Mouse (Mus musculus) hindbrain, embryonic 14.5 days (tissue): ENCODE results near the gene Serpina11. TPM values are rescaled to one million over a fixed set of nuclear protein-coding genes. Genes with fewer than 3 reads are reported as not detected.

ENCODE experiments used
- ATAC-seq: fragments of 200-750 bp; cut with Nextera tagmentation; 2 replicates; pipeline ENCODE4 v1.8.0; 2017; ENCODE audit warnings: moderate number of reproducible peaks, mild to moderate bottlenecking, moderate TSS enrichment, moderate library complexity; ENCODE audit not compliant: low FRiP score
- DNase-seq: peaks from one replicate; pipeline ENCODE4 v3.0.0-alpha.2; 2015; ENCODE audit warnings: low spot score
- H3K27ac ChIP-seq: fragments of 300-500 bp; sonication (generic); 2 replicates; pipeline ENCODE4 v1.5.1; 2014; ENCODE audit warnings: mild to moderate bottlenecking, moderate library complexity
- H3K27me3 ChIP-seq: fragments of 300-500 bp; sonication (generic); 2 replicates; pipeline ENCODE4 v1.6.1; 2014; ENCODE audit warnings: mild to moderate bottlenecking, low read length, mixed read lengths; ENCODE audit not compliant: control insufficient read depth, insufficient read depth
- H3K36me3 ChIP-seq: fragments of 300-500 bp; sonication (generic); replicated peaks from 2 replicates; pipeline ENCODE4 v1.6.1; 2014; ENCODE audit not compliant: control insufficient read depth, insufficient read depth
- H3K4me1 ChIP-seq: fragments of 300-500 bp; sonication (generic); replicated peaks from 2 replicates; pipeline ENCODE4 v1.6.1; 2014; ENCODE audit warnings: antibody characterized with exemption, low read length, mixed read lengths; ENCODE audit not compliant: control insufficient read depth, insufficient read depth
- H3K4me2 ChIP-seq: fragments of 300-500 bp; sonication (generic); replicated peaks from 2 replicates; pipeline ENCODE4 v1.6.1; 2014; ENCODE audit warnings: mild to moderate bottlenecking, moderate library complexity
- H3K4me3 ChIP-seq: fragments of 300-500 bp; sonication (generic); replicated peaks from 2 replicates; pipeline ENCODE4 v1.5.1; 2014; ENCODE audit warnings: mild to moderate bottlenecking, low read length
- H3K9ac ChIP-seq: fragments of 300-500 bp; sonication (generic); 2 replicates; pipeline ENCODE4 v1.6.1; 2014
- H3K9me3 ChIP-seq: fragments of 300-500 bp; sonication (generic); 2 replicates; pipeline ENCODE4 v1.6.1; 2016; ENCODE audit warnings: low read length; ENCODE audit not compliant: control insufficient read depth
- WGBS: fragments of 180-500 bp; shearing (Covaris S2); extraction: QIAGEN DNeasy Blood & Tissue Kit; methylation state at CpG from one replicate; pipeline ENCODE4 v1.1.7; 2014; 5-methylcytosine and 5-hydroxymethylcytosine counted together
- polyA plus RNA-seq: library from polyadenylated mRNA; unstranded; fragments of >200 nt; fragmentation: Nextera tagmentation; extraction: Ambion mirVana; gene quantifications from 2 replicates; pipeline ENCODE4 v1.2.1, GENCODE M21; 2014

The Serpina11 gene
- polyA plus RNA-seq: not detected in 2 replicates

DNA sequence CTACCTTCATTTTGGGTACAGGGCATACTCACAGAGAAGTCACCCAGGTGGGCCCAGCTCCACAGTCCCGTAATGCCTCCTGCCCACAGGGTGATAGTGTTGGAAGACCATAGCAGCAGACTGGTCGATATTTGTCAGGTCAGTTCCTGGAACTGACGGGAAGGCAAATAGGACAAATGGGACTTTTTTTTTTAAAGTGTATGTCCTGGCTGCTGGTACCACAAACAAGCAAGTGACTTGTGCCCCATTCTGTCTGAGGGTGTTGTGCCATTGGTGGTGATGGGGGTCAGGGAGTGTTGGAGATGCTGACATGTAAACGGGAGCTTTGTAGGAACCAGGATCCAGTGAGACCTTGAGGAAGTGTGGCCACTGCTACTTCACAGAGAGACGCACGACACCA lies at the start of gene Serpina11:
Serpina11 (minus strand) TSS at position 101 of the 400 bp plus-strand sequence.
- no peak for DNase-seq
- no peak for ATAC-seq
- Histone ChIP-seq H3K4me3 (no peak within 1 kb of the TSS), H3K9me3 (no peaks in the 10 kb centered on the region), H3K9ac (no peak within 1 kb of the TSS), H3K27me3 (no peaks in the 10 kb centered on the region), H3K27ac (no peak within 1 kb of the TSS), H3K36me3 (no peaks in the 10 kb centered on the region), H3K4me1 (no peaks in the 10 kb centered on the region), H3K4me2 (no peak within 1 kb of the TSS)
- 92% methylated on average over 6 of the region's 6 CpGs for WGBS

DNA sequence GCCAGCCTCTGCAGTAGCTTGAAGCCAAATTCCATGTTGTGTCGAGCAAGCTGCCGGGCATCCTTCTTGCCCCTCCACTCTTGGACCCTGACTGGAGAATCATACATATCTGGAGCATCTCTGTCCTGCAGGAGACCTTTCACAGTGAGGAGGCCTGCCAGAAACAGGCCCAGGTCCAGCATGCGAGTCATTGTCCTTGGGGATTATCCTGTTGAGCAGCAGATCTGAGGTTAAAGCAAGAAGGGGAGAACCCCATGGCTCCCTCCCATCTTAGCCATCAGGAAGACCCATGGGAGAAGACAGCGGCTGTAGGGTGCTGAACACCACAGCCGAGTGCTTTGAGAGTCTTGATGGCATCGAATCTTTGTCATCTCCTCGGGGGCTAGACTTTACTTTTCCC lies 48.4 kb upstream of the Serpina11 start:
- no peaks in the 10 kb centered on the region for H3K9me3 ChIP-seq
- 94% methylated on average over 7 of the region's 7 CpGs for WGBS

DNA sequence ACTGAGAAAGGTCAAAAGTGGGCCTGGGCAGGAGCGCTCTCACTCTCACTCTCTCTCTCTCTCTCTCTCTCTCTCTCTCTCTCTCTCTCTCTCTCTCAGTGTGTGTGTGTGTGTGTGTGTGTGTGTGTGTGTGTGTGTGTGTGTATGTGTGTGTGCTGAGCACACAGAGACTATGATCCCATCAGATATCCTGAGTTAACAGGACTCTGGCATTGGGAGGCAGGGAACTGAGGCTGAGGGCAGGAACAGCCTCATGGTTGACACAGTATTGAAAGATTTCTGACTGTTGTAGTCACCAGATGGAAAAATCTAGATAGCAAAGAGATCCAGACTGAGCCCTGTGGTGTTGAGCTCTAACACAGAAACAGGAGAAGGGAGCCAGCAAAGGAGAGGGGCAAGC lies 44.0 kb upstream of the Serpina11 start:
- no peak for DNase-seq
- no peaks in the 10 kb centered on the region for H3K36me3 ChIP-seq
- H3K4me2 ChIP-seq: no peak overlapping the region
- no peak overlapping the region for H3K9ac ChIP-seq
- H3K9me3 ChIP-seq: no peaks in the 10 kb centered on the region
- no peaks in the 10 kb centered on the region for H3K4me1 ChIP-seq
- H3K4me3 ChIP-seq: no peak overlapping the region
- 83% methylated on average over 1 of the region's 1 CpGs for WGBS
- H3K27me3 ChIP-seq: no peaks in the 10 kb centered on the region
- ATAC-seq: no peak
- H3K27ac ChIP-seq: no peak overlapping the region

More for the DNA sequence above, 48.4 kb upstream of the Serpina11 start:
- H3K36me3 ChIP-seq: no peaks in the 10 kb centered on the region
- DNase-seq (no peak), ATAC-seq (no peak)
- H3K4me1 ChIP-seq: no peaks in the 10 kb centered on the region
- no peak overlapping the region for H3K4me3 ChIP-seq
- no peaks in the 10 kb centered on the region for H3K27me3 ChIP-seq
- no peak overlapping the region for H3K4me2 ChIP-seq
- no peak overlapping the region for H3K27ac ChIP-seq
- H3K9ac ChIP-seq: no peak overlapping the region

DNA sequence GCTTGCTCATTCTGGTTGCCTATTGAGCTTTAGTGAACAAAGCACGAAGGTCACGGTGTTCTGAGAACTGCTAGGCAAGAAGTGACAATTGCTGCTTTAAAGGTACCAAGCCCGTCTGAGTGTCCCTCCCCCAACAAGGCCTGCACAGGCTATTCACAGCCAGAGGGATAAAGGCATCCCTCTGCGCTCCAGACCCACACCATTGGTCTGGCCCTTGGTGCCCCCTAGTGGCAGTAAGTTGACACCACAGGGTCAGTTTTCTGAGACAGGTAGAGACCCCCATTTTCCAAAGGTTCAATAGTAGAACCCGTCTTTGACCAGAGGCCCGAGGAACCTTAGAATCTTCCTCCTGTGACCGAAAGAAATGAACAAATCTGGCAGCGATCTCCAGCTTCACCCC lies 40.2 kb upstream of the Serpina11 start:
- H3K27me3 ChIP-seq: no peaks in the 10 kb centered on the region
- no peaks in the 10 kb centered on the region for H3K9me3 ChIP-seq
- H3K4me1 ChIP-seq: no peaks in the 10 kb centered on the region
- H3K27ac ChIP-seq: no peak overlapping the region
- DNase-seq (no peak), ATAC-seq (no peak)
- WGBS: 45% methylated on average over 8 of the region's 8 CpGs
- H3K9ac ChIP-seq: no peak overlapping the region
- H3K4me3 ChIP-seq: no peak overlapping the region
- no peaks in the 10 kb centered on the region for H3K36me3 ChIP-seq
- H3K4me2 ChIP-seq: no peak overlapping the region

DNA sequence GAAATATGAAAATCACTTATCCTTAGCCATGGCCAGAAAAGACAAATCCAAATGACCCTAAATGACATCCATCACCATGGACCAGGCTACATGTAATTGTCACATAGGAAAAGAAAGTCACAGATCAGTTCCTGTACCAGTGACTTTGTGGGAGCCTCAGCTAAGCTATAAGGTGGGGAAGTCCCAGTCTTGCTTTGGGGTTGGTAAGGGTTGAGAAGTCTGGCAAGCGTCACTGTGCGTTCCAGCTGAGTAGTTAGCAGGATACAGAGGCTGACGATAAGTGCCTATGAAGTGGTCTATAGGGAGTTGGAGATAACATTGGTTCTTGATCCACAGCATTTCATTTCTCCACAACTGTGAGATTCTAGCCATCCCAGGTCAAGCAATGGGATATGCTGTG lies 25.5 kb upstream of the Serpina11 start:
- 90% methylated on average over 3 of the region's 3 CpGs for WGBS
- H3K9me3 ChIP-seq: no peaks in the 10 kb centered on the region
- DNase-seq (no peak), ATAC-seq (no peak)
- no peaks in the 10 kb centered on the region for H3K27me3 ChIP-seq
- no peaks in the 10 kb centered on the region for H3K36me3 ChIP-seq
- no peak overlapping the region for H3K27ac ChIP-seq
- H3K4me2 ChIP-seq: no peak overlapping the region
- no peak overlapping the region for H3K9ac ChIP-seq
- H3K4me3 ChIP-seq: no peak overlapping the region
- H3K4me1 ChIP-seq: no peaks in the 10 kb centered on the region

DNA sequence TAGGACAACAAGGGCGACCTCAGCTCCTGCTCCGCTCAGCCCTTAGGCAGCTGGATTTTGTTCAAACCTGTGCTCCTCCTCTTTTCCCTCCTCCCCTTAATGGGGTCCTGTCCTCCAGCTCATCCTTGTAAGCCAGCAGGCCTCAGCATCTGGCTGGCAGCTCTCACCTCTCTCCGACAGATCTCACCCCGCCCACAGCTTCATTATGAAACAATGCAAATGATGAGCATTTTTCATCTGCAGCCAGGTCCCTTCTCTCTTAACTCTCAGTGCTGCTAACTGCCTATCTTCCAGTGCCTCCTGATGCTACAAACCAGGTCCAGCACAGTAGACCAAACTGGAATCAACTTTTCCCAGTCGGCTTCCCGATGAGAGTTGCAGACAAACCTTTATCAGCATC lies 23.9 kb upstream of the Serpina11 start, which contains the start of gene Serpina9:
Serpina9 (minus strand) TSS at position 136 of the 400 bp plus-strand sequence.
- H3K4me2 ChIP-seq: no peak within 1 kb of the TSS
- H3K36me3 ChIP-seq: no peaks in the 10 kb centered on the region
- H3K4me3 ChIP-seq: no peak within 1 kb of the TSS
- no peak for ATAC-seq
- WGBS: 91% methylated on average over 6 of the region's 6 CpGs
- no peaks in the 10 kb centered on the region for H3K4me1 ChIP-seq
- no peaks in the 10 kb centered on the region for H3K9me3 ChIP-seq
- no peak within 1 kb of the TSS for H3K9ac ChIP-seq
- H3K27ac ChIP-seq: no peak within 1 kb of the TSS
- no peaks in the 10 kb centered on the region for H3K27me3 ChIP-seq
- DNase-seq: no peak

DNA sequence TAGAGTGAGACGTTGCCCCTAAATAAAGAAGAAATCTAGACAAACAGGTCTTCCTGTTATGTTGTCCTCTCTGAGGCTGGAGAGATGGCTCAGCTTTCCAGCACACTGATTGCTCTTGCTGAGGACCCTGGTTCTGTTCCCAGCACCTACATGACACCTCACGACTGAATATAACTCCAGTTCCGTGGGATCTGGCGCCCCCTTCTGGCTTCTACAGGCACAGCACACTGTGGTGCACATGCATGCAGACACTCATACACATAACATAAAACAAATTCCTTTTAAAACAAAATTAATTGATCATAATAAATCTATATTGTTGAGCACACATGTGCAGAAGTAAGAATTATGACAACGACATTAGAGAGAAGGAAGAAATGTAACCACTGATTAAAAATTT lies 14.9 kb upstream of the Serpina11 start:
- Histone ChIP-seq H3K27me3 (no peaks in the 10 kb centered on the region), H3K4me2 (no peak overlapping the region), H3K9ac (no peak overlapping the region), H3K36me3 (no peaks in the 10 kb centered on the region), H3K27ac (no peak overlapping the region), H3K4me1 (no peaks in the 10 kb centered on the region), H3K4me3 (no peak overlapping the region), H3K9me3 (no peaks in the 10 kb centered on the region)
- DNase-seq (no peak), ATAC-seq (no peak)
- 85% methylated on average over 5 of the region's 5 CpGs for whole genome bisulfite sequencing

DNA sequence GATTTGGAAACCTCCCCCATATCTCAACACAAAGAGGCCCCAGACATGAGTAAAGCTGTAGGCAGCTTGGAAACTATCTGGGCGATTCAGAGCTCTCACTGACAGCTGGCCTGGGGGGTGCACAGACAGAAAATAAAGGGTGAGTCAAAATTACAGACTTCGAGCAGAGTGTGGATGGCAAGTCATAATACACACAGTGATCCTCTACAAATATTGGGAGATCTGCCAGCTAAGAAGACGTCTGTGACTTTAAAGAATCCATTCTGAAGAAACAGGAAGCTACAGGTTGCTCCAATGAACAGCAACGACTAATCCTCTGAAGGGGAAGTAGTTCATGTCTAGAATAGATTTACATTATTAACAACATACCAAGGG lies 13.5 kb upstream of the Serpina11 start:
- Histone ChIP-seq H3K4me1 (no peaks in the 10 kb centered on the region), H3K4me3 (no peak overlapping the region), H3K27me3 (no peaks in the 10 kb centered on the region), H3K36me3 (no peaks in the 10 kb centered on the region), H3K27ac (no peak overlapping the region), H3K9ac (no peak overlapping the region), H3K4me2 (no peak overlapping the region), H3K9me3 (no peaks in the 10 kb centered on the region)
- no peak for ATAC-seq
- no peak for DNase-seq
- 82% methylated on average over 4 of the region's 4 CpGs for WGBS

DNA sequence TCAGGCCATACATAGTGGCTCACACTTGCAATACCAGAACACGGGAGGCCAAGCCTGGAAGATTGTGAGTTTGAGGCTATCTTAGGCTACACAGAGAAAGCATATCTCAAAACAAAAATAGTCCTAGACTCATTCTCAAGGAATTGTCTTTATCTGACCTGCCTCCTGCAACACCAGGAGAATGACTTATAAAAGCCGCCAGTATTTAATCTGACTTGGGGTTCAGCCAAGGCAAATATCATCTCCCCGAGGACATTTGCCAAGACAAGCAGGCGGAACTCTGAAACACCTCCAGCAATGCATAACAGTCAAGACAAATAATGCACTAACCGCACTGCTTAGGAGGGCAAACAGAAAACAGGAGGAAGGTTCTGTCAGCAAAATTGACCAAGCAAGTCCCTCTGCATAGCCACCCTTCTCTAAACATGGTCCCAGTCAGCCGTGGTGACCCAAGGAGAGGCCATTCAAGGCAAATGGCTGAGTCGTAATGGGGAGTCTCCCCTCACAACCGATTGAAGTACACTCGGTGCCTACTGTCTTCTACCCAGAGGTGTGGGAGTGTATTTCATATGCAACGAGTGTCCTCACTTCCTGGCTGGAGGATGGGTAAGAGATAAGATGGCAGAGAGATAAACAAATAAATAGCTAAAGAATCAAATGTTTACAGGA lies 12.9 kb upstream of the Serpina11 start:
- DNase-seq (no peak), ATAC-seq (no peak)
- H3K36me3 ChIP-seq: no peaks in the 10 kb centered on the region
- H3K27me3 ChIP-seq: no peaks in the 10 kb centered on the region
- no peak overlapping the region for H3K27ac ChIP-seq
- no peaks in the 10 kb centered on the region for H3K9me3 ChIP-seq
- H3K4me2 ChIP-seq: no peak overlapping the region
- H3K4me3 ChIP-seq: no peak overlapping the region
- WGBS: 78% methylated on average over 10 of the region's 10 CpGs
- H3K9ac ChIP-seq: no peak overlapping the region
- H3K4me1 ChIP-seq: no peaks in the 10 kb centered on the region

DNA sequence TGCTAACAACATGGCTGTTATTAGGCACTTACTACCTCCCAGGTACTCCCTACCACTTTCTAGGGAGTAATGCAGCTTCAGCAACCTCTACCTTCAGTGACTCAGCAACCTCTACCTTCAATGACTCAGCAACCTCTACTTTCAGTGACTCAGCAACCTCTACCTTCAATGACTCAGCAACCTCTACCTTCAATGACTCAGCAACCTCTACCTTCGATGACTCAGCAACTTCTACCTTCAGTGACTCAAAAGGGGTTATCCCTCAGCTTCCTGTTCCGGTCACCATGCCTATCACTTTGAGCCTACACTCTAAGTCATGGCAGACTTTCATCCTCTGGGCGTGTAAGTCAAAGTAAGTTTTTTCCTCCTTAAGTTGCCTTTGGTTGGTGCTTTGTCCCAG lies 10.8 kb upstream of the Serpina11 start:
- Histone ChIP-seq H3K27ac (no peak overlapping the region), H3K9me3 (no peaks in the 10 kb centered on the region), H3K4me2 (no peak overlapping the region), H3K27me3 (no peaks in the 10 kb centered on the region), H3K4me1 (no peaks in the 10 kb centered on the region), H3K4me3 (no peak overlapping the region), H3K36me3 (no peaks in the 10 kb centered on the region), H3K9ac (no peak overlapping the region)
- no peak for DNase-seq
- WGBS: 86% methylated on average over 3 of the region's 3 CpGs
- no peak for ATAC-seq
